Mouse (Mus musculus) C3H10T1/2 (cell line): ENCODE measurements around the gene Spata4. TPM values are rescaled to one million over a fixed set of nuclear protein-coding genes. Genes with fewer than 3 reads are reported as not detected.

Experiments used
- polyA plus RNA-seq, 2 experiments: library from polyadenylated mRNA; unstranded; fragments of >200 nt; fragmentation: generic; extraction: Trizol; gene quantifications; one replicate each; pipeline ENCODE4 v1.2.1; 2012; ENCODE audit warnings: missing spikeins in 2 of 2

Gene Spata4
- not detected for polyA plus RNA-seq

GRCm38 (mm10) chr8:54600671-54601251 is at the start of gene Spata4:
Gene Spata4 (plus strand): TSS chr8:54600781.

Other genes starting within 250 kb of the Spata4 start
- under 1 TPM; 0.07 to 0.35 TPM for gene Asb5, start 71.2 kb upstream of the Spata4 start, polyA plus RNA-seq
- gene Spcs3, start 70.8 kb upstream of the Spata4 start, polyA plus RNA-seq: 1 to 10 TPM; 2.5 to 9.5 TPM